Comparison of ENCODE assay signal across 9 mouse cellular contexts in genomic region chr2:74655821-74656631, GRCm38 (mm10). TPM values are rescaled to one million over a fixed set of nuclear protein-coding genes. Genes with fewer than 3 reads are reported as not detected.
DNase-seq lines count a peak whose midpoint lies in the region; ATAC-seq and TF ChIP-seq lines count a peak whose summit lies in the region.
"Had no signal": no experiment of that assay in that cellular context is flagged by ENCODE, and none has a peak within 500 bp of the region (broad histone marks: within the 10 kb centered on the region; RNA-seq: fewer than 3 reads in every experiment).

No protein-coding gene starts in this region.

- peak overlapping the region; percentile 60 for H3K4me2 ChIP-seq in heart, embryonic 15.5 days
- peak overlapping the region; percentile 39 for H3K4me2 ChIP-seq in stomach, postnatal 0 days (replicated peaks; ENCODE audit: low read depth)

- no peaks in the 10 kb centered on the region for H3K79me2 ChIP-seq in heart, adult 2 months (replicated peaks; ENCODE audit: control insufficient read depth, insufficient read depth, low read length)

- H3K36me3 ChIP-seq in heart, embryonic 15.5 days: no peaks in the 10 kb centered on the region
- no peaks in the 10 kb centered on the region for H3K36me3 ChIP-seq in heart, adult 2 months (ENCODE audit: control insufficient read depth, insufficient read depth, low read length)
- H3K36me3 ChIP-seq in hindbrain, embryonic 10.5 days: no peaks in the 10 kb centered on the region
- H3K36me3 ChIP-seq in stomach, postnatal 0 days (ENCODE audit: control insufficient read depth, insufficient read depth, low read length): no peaks in the 10 kb centered on the region

- H3K9me3 ChIP-seq in heart, embryonic 15.5 days (replicated peaks): no peaks in the 10 kb centered on the region
- no peaks in the 10 kb centered on the region for H3K9me3 ChIP-seq in hindbrain, embryonic 10.5 days
- H3K9me3 ChIP-seq in stomach, postnatal 0 days (ENCODE audit: control insufficient read depth, low read length): no peaks in the 10 kb centered on the region

- TF ChIP-seq EP300 in heart, adult 2 months (IDR thresholded peaks at IDR 0.05; ENCODE audit: insufficient read depth, low read depth, low read length): no peak
- no peak for TF ChIP-seq EP300 in stomach, postnatal 0 days (optimal IDR thresholded peaks at IDR 0.05)

- H3K27ac ChIP-seq in heart, embryonic 15.5 days: no peak overlapping the region
- H3K27ac ChIP-seq in heart, adult 2 months: no peak overlapping the region
- 0 out of 2 replicates have a peak overlapping the region, but pooled peaks have one; percentile 16 for H3K27ac ChIP-seq in hindbrain, embryonic 10.5 days
- no peak overlapping the region for H3K27ac ChIP-seq in stomach, postnatal 0 days (replicated peaks)

- no peak for TF ChIP-seq CTCF in heart, adult 2 months (IDR thresholded peaks at IDR 0.05)
- no peak for TF ChIP-seq CTCF in stomach, postnatal 0 days (IDR thresholded peaks at IDR 0.05; ENCODE audit: low read depth)

- intact Hi-C loops in heart, adult 2 months (cut with DNase I): loop anchor here (2.0 to 5.0 kb wide), 2 partner anchors 79 to 355 kb away; partner anchors contain the start of gene Lnpk
- intact Hi-C loops in left cerebral cortex, postnatal 36 days (cut with DNase I): loop anchor here (2.0 kb wide), 2 partner anchors 31 to 355 kb away; no protein-coding TSS in a partner anchor

- peaks cover 23% of the 10 kb centered on the region for H3K4me1 ChIP-seq in heart, embryonic 15.5 days (replicated peaks)
- no peaks in the 10 kb centered on the region for H3K4me1 ChIP-seq in heart, adult 2 months (ENCODE audit: control insufficient read depth, insufficient read depth, low read length)
- peaks cover 22% of the 10 kb centered on the region for H3K4me1 ChIP-seq in hindbrain, embryonic 10.5 days (replicated peaks)
- H3K4me1 ChIP-seq in stomach, postnatal 0 days (replicated peaks; ENCODE audit: control insufficient read depth, insufficient read depth): no peaks in the 10 kb centered on the region

- no peak for ATAC-seq in heart, embryonic 15.5 days (replicated peaks; ENCODE audit: insufficient number of reproducible peaks, insufficient read depth, low FRiP score, low read depth)
- ATAC-seq in megakaryocyte, adult 5-6 weeks (ENCODE audit: poor library complexity, severe bottlenecking): peak; percentile 71
- 0 out of 2 replicates have a peak, but pooled peaks have one; percentile 45 for ATAC-seq in stomach, postnatal 0 days (ENCODE audit: low FRiP score, low TSS enrichment)
- ATAC-seq: Patski had no signal

- no peak for DNase-seq in heart, adult 2 months
- DNase-seq in ZHBTc4 (ENCODE audit: low read depth, low spot score): peak; percentile 77
- peak; percentile 66 for DNase-seq in hindbrain, embryonic 10.5 days (ENCODE audit: low spot score)
- no peak for DNase-seq in stomach, postnatal 0 days (ENCODE audit: low spot score)
- DNase-seq in ovary, postnatal 14 days (ENCODE audit: low spot score): no peak
- no peak for DNase-seq in left cerebral cortex, postnatal 36 days (ENCODE audit: low spot score in 2 of 2)

- no peak overlapping the region for H3K9ac ChIP-seq in heart, embryonic 15.5 days
- no peak overlapping the region for H3K9ac ChIP-seq in heart, adult 2 months (ENCODE audit: low read depth, low read length)
- H3K9ac ChIP-seq in stomach, postnatal 0 days (ENCODE audit: low read length): no peak overlapping the region

- under 1% methylated on average over 68 of the region's 69 CpGs for WGBS in heart, embryonic 15.5 days
- 3% methylated on average over 68 of the region's 69 CpGs for WGBS in heart, adult 2 months
- under 1% methylated on average over 68 of the region's 69 CpGs for WGBS in hindbrain, embryonic 10.5 days
- WGBS in stomach, postnatal 0 days: under 1% methylated on average over 59 of the region's 69 CpGs

- H3K27me3 ChIP-seq in heart, embryonic 15.5 days: peaks cover 91% of the 10 kb centered on the region
- peaks cover 40% of the 10 kb centered on the region for H3K27me3 ChIP-seq in heart, adult 2 months (ENCODE audit: control insufficient read depth, insufficient read depth, low read length)
- H3K27me3 ChIP-seq in hindbrain, embryonic 10.5 days (ENCODE audit: insufficient read depth, poor library complexity, severe bottlenecking): peaks cover 100% of the 10 kb centered on the region
- peaks cover 32% of the 10 kb centered on the region for H3K27me3 ChIP-seq in stomach, postnatal 0 days (ENCODE audit: control insufficient read depth, insufficient read depth, low read length)

- TF ChIP-seq POLR2A in heart, adult 2 months (IDR thresholded peaks at IDR 0.05; ENCODE audit: insufficient read depth, low read depth, low read length): no peak

- peak overlapping the region; percentile 41 for H3K4me3 ChIP-seq in heart, embryonic 15.5 days
- H3K4me3 ChIP-seq in heart, adult 2 months: no peak overlapping the region
- H3K4me3 ChIP-seq in hindbrain, embryonic 10.5 days: peak overlapping the region; percentile 45
- peak overlapping the region; percentile 28 for H3K4me3 ChIP-seq in stomach, postnatal 0 days (ENCODE audit: low read depth, low read length)

RNA-seq across cellular contexts. Expression of gene Evx2, which starts 3.3 kb away (rescaled TPM):
- polyA plus RNA-seq in heart, embryonic 15.5 days (2015; fragmentation: Nextera tagmentation; extraction: Ambion mirVana): not detected in 2 replicates
- not detected for total RNA-seq in heart, adult 2 months (2021)
- polyA plus RNA-seq in heart, adult 2 months (2012; rRNA removed): not detected in 2 replicates
- polyA plus RNA-seq in hindbrain, embryonic 10.5 days (2016; fragmentation: Nextera tagmentation; extraction: Ambion mirVana): 0.19 and 0.47 TPM in 2 replicates
- not detected in 2 replicates for total RNA-seq in megakaryocyte, adult 5-6 weeks (2015)
- not detected in 2 replicates for total RNA-seq in megakaryocyte, adult 5-6 weeks (2017)
- not detected in 2 replicates for polyA plus RNA-seq in stomach, postnatal 0 days (2015; fragmentation: Nextera tagmentation; extraction: Ambion mirVana)
- total RNA-seq in left cerebral cortex, postnatal 36 days (2021): not detected
- polyA plus RNA-seq: Patski had no signal

RNA-seq across cellular contexts. Expression of gene Hoxd13, which starts 12.1 kb away (rescaled TPM):
- 0.14 TPM in 1 of 2 replicates, not detected in the other for polyA plus RNA-seq in heart, embryonic 15.5 days (2015; fragmentation: Nextera tagmentation; extraction: Ambion mirVana)
- total RNA-seq in heart, adult 2 months (2021): not detected
- polyA plus RNA-seq in heart, adult 2 months (2012; rRNA removed): not detected in 2 replicates
- not detected in 2 replicates for polyA plus RNA-seq in hindbrain, embryonic 10.5 days (2016; fragmentation: Nextera tagmentation; extraction: Ambion mirVana)
- not detected in 2 replicates for total RNA-seq in megakaryocyte, adult 5-6 weeks (2015)
- total RNA-seq in megakaryocyte, adult 5-6 weeks (2017): not detected in 2 replicates
- not detected in 2 replicates for polyA plus RNA-seq in stomach, postnatal 0 days (2015; fragmentation: Nextera tagmentation; extraction: Ambion mirVana)
- not detected for total RNA-seq in left cerebral cortex, postnatal 36 days (2021)
- polyA plus RNA-seq: Patski had no signal

RNA-seq across cellular contexts. Expression of gene Hoxd12, which starts 18.8 kb away (rescaled TPM):
- 0.10 TPM in 1 of 2 replicates, not detected in the other for polyA plus RNA-seq in heart, embryonic 15.5 days (2015; fragmentation: Nextera tagmentation; extraction: Ambion mirVana)
- not detected for total RNA-seq in heart, adult 2 months (2021)
- polyA plus RNA-seq in heart, adult 2 months (2012; rRNA removed): not detected in 2 replicates
- polyA plus RNA-seq in hindbrain, embryonic 10.5 days (2016; fragmentation: Nextera tagmentation; extraction: Ambion mirVana): not detected in 2 replicates
- total RNA-seq in megakaryocyte, adult 5-6 weeks (2015): not detected in 2 replicates
- total RNA-seq in megakaryocyte, adult 5-6 weeks (2017): not detected in 2 replicates
- polyA plus RNA-seq in stomach, postnatal 0 days (2015; fragmentation: Nextera tagmentation; extraction: Ambion mirVana): not detected in 2 replicates
- not detected for total RNA-seq in left cerebral cortex, postnatal 36 days (2021)
- polyA plus RNA-seq: Patski had no signal

RNA-seq across cellular contexts. Expression of gene Hoxd11, which starts 23.3 kb away (rescaled TPM):
- polyA plus RNA-seq in heart, embryonic 15.5 days (2015; fragmentation: Nextera tagmentation; extraction: Ambion mirVana): not detected in 2 replicates
- not detected for total RNA-seq in heart, adult 2 months (2021)
- polyA plus RNA-seq in heart, adult 2 months (2012; rRNA removed): not detected in 2 replicates
- not detected in 2 replicates for polyA plus RNA-seq in hindbrain, embryonic 10.5 days (2016; fragmentation: Nextera tagmentation; extraction: Ambion mirVana)
- not detected in 2 replicates for total RNA-seq in megakaryocyte, adult 5-6 weeks (2015)
- total RNA-seq in megakaryocyte, adult 5-6 weeks (2017): not detected in 2 replicates
- not detected in 2 replicates for polyA plus RNA-seq in stomach, postnatal 0 days (2015; fragmentation: Nextera tagmentation; extraction: Ambion mirVana)
- not detected for total RNA-seq in left cerebral cortex, postnatal 36 days (2021)
- polyA plus RNA-seq: Patski had no signal

RNA-seq across cellular contexts. Expression of gene Hoxd10, which starts 35.7 kb away (rescaled TPM):
- 0.08 TPM in 1 of 2 replicates, not detected in the other for polyA plus RNA-seq in heart, embryonic 15.5 days (2015; fragmentation: Nextera tagmentation; extraction: Ambion mirVana)
- total RNA-seq in heart, adult 2 months (2021): not detected
- 0.09 TPM in 1 of 2 replicates, not detected in the other for polyA plus RNA-seq in heart, adult 2 months (2012; rRNA removed)
- not detected in 2 replicates for polyA plus RNA-seq in hindbrain, embryonic 10.5 days (2016; fragmentation: Nextera tagmentation; extraction: Ambion mirVana)
- total RNA-seq in megakaryocyte, adult 5-6 weeks (2015): not detected in 2 replicates
- total RNA-seq in megakaryocyte, adult 5-6 weeks (2017): not detected in 2 replicates
- 0.10 TPM in 1 of 2 replicates, not detected in the other for polyA plus RNA-seq in stomach, postnatal 0 days (2015; fragmentation: Nextera tagmentation; extraction: Ambion mirVana)
- total RNA-seq in left cerebral cortex, postnatal 36 days (2021): not detected

Comparison
In these comparisons a context has a peak if more than half of its experiments do, and no peak if none do; other contexts are left out.
1. DNase-seq: peak in ZHBTc4 (single experiment) and hindbrain, embryonic 10.5 days (single experiment); none in heart, adult 2 months (0 of 2), stomach, postnatal 0 days (single experiment), ovary, postnatal 14 days (single experiment) and left cerebral cortex, postnatal 36 days (0 of 2).